Comparison of ENCODE assay signal across 9 mouse cellular contexts in genomic region chr5:110362813-110363178, GRCm38 (mm10). TPM values are rescaled to one million over a fixed set of nuclear protein-coding genes. Genes with fewer than 3 reads are reported as not detected.
A peak's percentile ranks its signal among the peaks of the same experiment; 100 is the strongest.
DNase-seq lines count a peak whose midpoint lies in the region; ATAC-seq and TF ChIP-seq lines count a peak whose summit lies in the region.
"Had no signal": no experiment of that assay in that cellular context is flagged by ENCODE, and none has a peak within 500 bp of the region (broad histone marks: within the 10 kb centered on the region; RNA-seq: fewer than 3 reads in every experiment).

No protein-coding gene starts in this region.

- no peak for TF ChIP-seq CTCF in gastrocnemius, adult 2 months (IDR thresholded peaks at IDR 0.05)
- TF ChIP-seq CTCF in testis, adult 2 months (IDR thresholded peaks at IDR 0.05; ENCODE audit: control insufficient read depth, insufficient read depth, insufficient replicate concordance, low read depth, low read length), result no peak

- H3K27ac ChIP-seq in gastrocnemius, adult 2 months, result peak overlapping the region; percentile 91
- no peak overlapping the region for H3K27ac ChIP-seq in testis, adult 2 months (ENCODE audit: control insufficient read depth, insufficient read depth, low read depth, low read length)
- no peak overlapping the region for H3K27ac ChIP-seq in liver, embryonic 13.5 days
- H3K27ac ChIP-seq: macrophage had no signal

- DNase-seq in gastrocnemius, adult 2 months, result no peak
- no peak for DNase-seq in gastrocnemius, postnatal 25 days
- no peak for DNase-seq in testis, postnatal 10 days (ENCODE audit: low spot score)
- DNase-seq in liver, embryonic 13.5 days, result no peak
- DNase-seq in thymus, postnatal 0 days (ENCODE audit: low spot score), result no peak
- DNase-seq in layer of hippocampus, adult 9-10 months (ENCODE audit: low spot score), result no peak
- DNase-seq in testis, postnatal 14 days (ENCODE audit: low spot score), result no peak

- H3K27me3 ChIP-seq in testis, adult 2 months (ENCODE audit: control insufficient read depth, insufficient read depth, low read length), result no peaks in the 10 kb centered on the region
- peaks cover 24% of the 10 kb centered on the region for H3K27me3 ChIP-seq in liver, embryonic 13.5 days

- intact Hi-C loops in gastrocnemius, adult 2 months (cut with DNase I), result no loop called here

- 2% methylated on average over 28 of the region's 28 CpGs for WGBS in liver, embryonic 13.5 days (ENCODE audit: insufficient replicate concordance)

- H3K4me3 ChIP-seq in gastrocnemius, adult 2 months, result peak overlapping the region; percentile 69
- peak overlapping the region; percentile 72 for H3K4me3 ChIP-seq in testis, adult 2 months (ENCODE audit: control insufficient read depth, low read depth, low read length)
- H3K4me3 ChIP-seq in liver, embryonic 13.5 days (replicated peaks), result peak overlapping the region; percentile 55

- no peak for TF ChIP-seq POLR2A in testis, adult 2 months (IDR thresholded peaks at IDR 0.05; ENCODE audit: control insufficient read depth, low read depth, low read length)

- peak; percentile 32 for ATAC-seq in liver, embryonic 13.5 days (ENCODE audit: low read depth)

- H3K9ac ChIP-seq in liver, embryonic 13.5 days, result peak overlapping the region; percentile 37; the same call in 1 of the 2 replicates

- peak overlapping the region; percentile 77 for H3K4me2 ChIP-seq in liver, embryonic 13.5 days

- H3K36me3 ChIP-seq in testis, adult 2 months (ENCODE audit: control insufficient read depth, insufficient read depth, low read length), result no peaks in the 10 kb centered on the region
- peaks cover 6% of the 10 kb centered on the region for H3K36me3 ChIP-seq in liver, embryonic 13.5 days

- H3K9me3 ChIP-seq in liver, embryonic 13.5 days (replicated peaks), result no peaks in the 10 kb centered on the region

- H3K4me1 ChIP-seq in testis, adult 2 months (ENCODE audit: control insufficient read depth, insufficient read depth, low read length), result peaks cover 12% of the 10 kb centered on the region
- peaks cover 13% of the 10 kb centered on the region for H3K4me1 ChIP-seq in liver, embryonic 13.5 days (replicated peaks)

RNA-seq across cellular contexts. Expression of gene Lrcol1, which starts 18.3 kb away (rescaled TPM):
- not detected for total RNA-seq in gastrocnemius, adult 2 months (2021)
- not detected for total RNA-seq in gastrocnemius, postnatal 25 days (2021)
- 0.93 and 1.8 TPM in 2 replicates for polyA plus RNA-seq in testis, adult 2 months (2012; rRNA removed)
- not detected in 2 replicates for polyA plus RNA-seq in liver, embryonic 13.5 days (2015; fragmentation: Nextera tagmentation; extraction: Ambion mirVana)
- polyA plus RNA-seq in thymus, postnatal 0 days (2015; fragmentation: Nextera tagmentation; extraction: Ambion mirVana), result 1.2 and 1.3 TPM in 2 replicates
- polyA plus RNA-seq: macrophage had no signal

RNA-seq across cellular contexts. Expression of gene P2rx2, which starts 19.8 kb away (rescaled TPM):
- total RNA-seq in gastrocnemius, adult 2 months (2021), result not detected
- total RNA-seq in gastrocnemius, postnatal 25 days (2021), result not detected
- polyA plus RNA-seq in testis, adult 2 months (2012; rRNA removed), result 70.2 and 93.7 TPM in 2 replicates
- polyA plus RNA-seq in liver, embryonic 13.5 days (2015; fragmentation: Nextera tagmentation; extraction: Ambion mirVana), result not detected in 2 replicates
- polyA plus RNA-seq in thymus, postnatal 0 days (2015; fragmentation: Nextera tagmentation; extraction: Ambion mirVana), result 0.12 and 0.41 TPM in 2 replicates
- polyA plus RNA-seq: macrophage had no signal

Comparison
In these comparisons a context has a peak if more than half of its experiments do, and no peak if none do; other contexts are left out.
1. RNA of gene P2rx2, which starts 19.8 kb away (polyA plus RNA-seq): 70.2 to 93.7 TPM in testis, adult 2 months; 0.12 to 0.41 TPM in thymus, postnatal 0 days and not detected in liver, embryonic 13.5 days; every median in the first group is over 10 times any median in the second.
2. Peak in every context shown above with its lines, with median percentiles within 50 percentile points of each other: H3K4me3 ChIP-seq.